ENCODE assay signal across 9 mouse cellular contexts in genomic region chrX:73484076-73484475, GRCm38 (mm10). TPM values are rescaled to one million over a fixed set of nuclear protein-coding genes. Genes with fewer than 3 reads are reported as not detected.
DNase-seq lines count a peak whose midpoint lies in the region; ATAC-seq lines count a peak whose summit lies in the region.
"Had no signal": no experiment of that assay in that cellular context is flagged by ENCODE, and none has a peak within 500 bp of the region (broad histone marks: within the 10 kb centered on the region; RNA-seq: fewer than 3 reads in every experiment).

No protein-coding gene starts in this region.

- H3K27ac ChIP-seq in heart, embryonic 16.5 days (ENCODE audit: low read length): peak overlapping the region; percentile 65
- H3K27ac ChIP-seq in limb, embryonic 10.5 days: peak overlapping the region; percentile 76
- peak overlapping the region; percentile 52; the same call in 1 of the 2 replicates for H3K27ac ChIP-seq in stomach, embryonic 14.5 days (ENCODE audit: low read length)

- WGBS in heart, embryonic 16.5 days: 42% methylated on average over 1 of the region's 1 CpGs
- WGBS in limb, embryonic 10.5 days: 45% methylated on average over 1 of the region's 1 CpGs
- WGBS in stomach, embryonic 14.5 days: 87% methylated on average over 1 of the region's 1 CpGs

- peak; percentile 38 for DNase-seq in left cerebral cortex, postnatal 4 days
- DNase-seq in left cerebral cortex, postnatal 25 days (ENCODE audit: low spot score in 2 of 2): no peak
- no peak for DNase-seq in limb, embryonic 10.5 days (ENCODE audit: low spot score)
- DNase-seq in urinary bladder, postnatal 4 days (ENCODE audit: low spot score in 2 of 2): no peak
- DNase-seq in frontal cortex, postnatal 14 days (ENCODE audit: low spot score in 2 of 2): no peak
- DNase-seq: cerebellum, adult 2 months; right cerebral cortex, postnatal 25 days had no signal

- H3K4me2 ChIP-seq in heart, embryonic 16.5 days (ENCODE audit: low read depth, low read length): peak overlapping the region; percentile 52
- H3K4me2 ChIP-seq in stomach, embryonic 14.5 days (replicated peaks; ENCODE audit: low read depth, low read length): peak overlapping the region; percentile 49

- intact Hi-C loops in left cerebral cortex, postnatal 4 days (cut with DNase I): no loop called here
- intact Hi-C loops in left cerebral cortex, postnatal 25 days (cut with DNase I): no loop called here

- H3K4me3 ChIP-seq in heart, embryonic 16.5 days (ENCODE audit: low read length): peak overlapping the region; percentile 47
- peak overlapping the region; percentile 41 for H3K4me3 ChIP-seq in limb, embryonic 10.5 days
- peak overlapping the region; percentile 27 for H3K4me3 ChIP-seq in stomach, embryonic 14.5 days (ENCODE audit: low read depth, low read length)

- peak overlapping the region; percentile 66 for H3K9ac ChIP-seq in heart, embryonic 16.5 days (ENCODE audit: low read length)
- H3K9ac ChIP-seq in stomach, embryonic 14.5 days (replicated peaks; ENCODE audit: low read depth, low read length): 0 out of 2 replicates have a peak overlapping the region, but pooled peaks have one; percentile 6

- no peaks in the 10 kb centered on the region for H3K4me1 ChIP-seq in heart, embryonic 16.5 days (ENCODE audit: control insufficient read depth, insufficient read depth, low read length)
- peaks cover 27% of the 10 kb centered on the region for H3K4me1 ChIP-seq in limb, embryonic 10.5 days
- 0 out of 2 replicates have a peak, but pooled peaks cover 6% of the 10 kb centered on the region for H3K4me1 ChIP-seq in stomach, embryonic 14.5 days (ENCODE audit: control insufficient read depth, insufficient read depth, low read length)

- no peaks in the 10 kb centered on the region for H3K36me3 ChIP-seq in heart, embryonic 16.5 days (ENCODE audit: control insufficient read depth, insufficient read depth)
- H3K36me3 ChIP-seq in limb, embryonic 10.5 days: no peaks in the 10 kb centered on the region
- H3K36me3 ChIP-seq in stomach, embryonic 14.5 days (ENCODE audit: control insufficient read depth, insufficient read depth, low read length): no peaks in the 10 kb centered on the region

- H3K27me3 ChIP-seq in heart, embryonic 16.5 days (ENCODE audit: control insufficient read depth, insufficient read depth, low read length): peaks cover 6% of the 10 kb centered on the region; the same call in 1 of the 2 replicates
- H3K27me3 ChIP-seq in limb, embryonic 10.5 days (ENCODE audit: low read depth, poor library complexity, severe bottlenecking): peaks cover 95% of the 10 kb centered on the region
- H3K27me3 ChIP-seq in stomach, embryonic 14.5 days (ENCODE audit: control insufficient read depth, insufficient read depth, low read length): no peaks in the 10 kb centered on the region

- no peaks in the 10 kb centered on the region for H3K9me3 ChIP-seq in heart, embryonic 16.5 days (replicated peaks; ENCODE audit: control insufficient read depth, low read length)
- H3K9me3 ChIP-seq in limb, embryonic 10.5 days (replicated peaks): no peaks in the 10 kb centered on the region
- H3K9me3 ChIP-seq in stomach, embryonic 14.5 days (ENCODE audit: control insufficient read depth, low read depth, low read length): no peaks in the 10 kb centered on the region

- ATAC-seq in heart, embryonic 16.5 days (replicated peaks; ENCODE audit: extremely low read depth, insufficient read depth, low FRiP score): no peak
- ATAC-seq in stomach, embryonic 14.5 days (ENCODE audit: insufficient number of reproducible peaks, insufficient read depth, low FRiP score, low read depth): no peak

RNA-seq across cellular contexts. Expression of gene Bgn, which starts 0.7 kb away (rescaled TPM):
- total RNA-seq in left cerebral cortex, postnatal 4 days (2021): 10 to 100 TPM; 49.5 to 51.5 TPM
- total RNA-seq in left cerebral cortex, postnatal 25 days (2021): 10 to 100 TPM; 17.4 to 20.3 TPM
- polyA plus RNA-seq in heart, embryonic 16.5 days (2015; fragmentation: Nextera tagmentation; extraction: Ambion mirVana): 98.9 and 99.9 TPM in 2 replicates
- 7.9 and 11.5 TPM in 2 replicates for polyA plus RNA-seq in limb, embryonic 10.5 days (2016; fragmentation: Nextera tagmentation; extraction: Ambion mirVana)
- 95.7 and 104 TPM in 2 replicates for polyA plus RNA-seq in stomach, embryonic 14.5 days (2014; fragmentation: Nextera tagmentation; extraction: Ambion mirVana)

RNA-seq across cellular contexts. Expression of gene Atp2b3, which starts 18.8 kb away (rescaled TPM):
- 10 to 100 TPM; 31.9 to 39.1 TPM for total RNA-seq in left cerebral cortex, postnatal 4 days (2021)
- 10 to 100 TPM; 94.7 to 95.0 TPM for total RNA-seq in left cerebral cortex, postnatal 25 days (2021)
- 0.14 and 0.22 TPM in 2 replicates for polyA plus RNA-seq in heart, embryonic 16.5 days (2015; fragmentation: Nextera tagmentation; extraction: Ambion mirVana)
- polyA plus RNA-seq in limb, embryonic 10.5 days (2016; fragmentation: Nextera tagmentation; extraction: Ambion mirVana): 0.05 and 0.06 TPM in 2 replicates
- 0.36 and 0.38 TPM in 2 replicates for polyA plus RNA-seq in stomach, embryonic 14.5 days (2014; fragmentation: Nextera tagmentation; extraction: Ambion mirVana)

RNA-seq across cellular contexts. Expression of gene Haus7, which starts 25.2 kb away (rescaled TPM):
- total RNA-seq in left cerebral cortex, postnatal 4 days (2021): 10 to 100 TPM; 27.8 to 28.0 TPM
- 1 to 10 TPM; 4.3 to 7.0 TPM for total RNA-seq in left cerebral cortex, postnatal 25 days (2021)
- 40.2 and 42.3 TPM in 2 replicates for polyA plus RNA-seq in heart, embryonic 16.5 days (2015; fragmentation: Nextera tagmentation; extraction: Ambion mirVana)
- 98.4 and 102 TPM in 2 replicates for polyA plus RNA-seq in limb, embryonic 10.5 days (2016; fragmentation: Nextera tagmentation; extraction: Ambion mirVana)
- 50.1 and 57.5 TPM in 2 replicates for polyA plus RNA-seq in stomach, embryonic 14.5 days (2014; fragmentation: Nextera tagmentation; extraction: Ambion mirVana)

RNA-seq across cellular contexts. Expression of gene Trex2, which starts 48.9 kb away (rescaled TPM):
- not detected for total RNA-seq in left cerebral cortex, postnatal 4 days (2021)
- not detected for total RNA-seq in left cerebral cortex, postnatal 25 days (2021)
- not detected in 2 replicates for polyA plus RNA-seq in heart, embryonic 16.5 days (2015; fragmentation: Nextera tagmentation; extraction: Ambion mirVana)
- polyA plus RNA-seq in limb, embryonic 10.5 days (2016; fragmentation: Nextera tagmentation; extraction: Ambion mirVana): not detected in 2 replicates
- 0.25 TPM in 1 of 2 replicates, not detected in the other for polyA plus RNA-seq in stomach, embryonic 14.5 days (2014; fragmentation: Nextera tagmentation; extraction: Ambion mirVana)
- polyA plus RNA-seq: cerebellum, adult 2 months had no signal
